Mouse (Mus musculus) B cell, adult 67 days (primary cell): ENCODE results near the gene H60c. TPM values are rescaled to one million over a fixed set of nuclear protein-coding genes. Genes with fewer than 3 reads are reported as not detected.

Source experiments
- total RNA-seq, 2 experiments: library from RNA; stranded (reverse); gene quantifications; 4 replicates each; pipeline ENCODE4 v1.2.4; 2023

The H60c gene
- total RNA-seq: not detected

DNA sequence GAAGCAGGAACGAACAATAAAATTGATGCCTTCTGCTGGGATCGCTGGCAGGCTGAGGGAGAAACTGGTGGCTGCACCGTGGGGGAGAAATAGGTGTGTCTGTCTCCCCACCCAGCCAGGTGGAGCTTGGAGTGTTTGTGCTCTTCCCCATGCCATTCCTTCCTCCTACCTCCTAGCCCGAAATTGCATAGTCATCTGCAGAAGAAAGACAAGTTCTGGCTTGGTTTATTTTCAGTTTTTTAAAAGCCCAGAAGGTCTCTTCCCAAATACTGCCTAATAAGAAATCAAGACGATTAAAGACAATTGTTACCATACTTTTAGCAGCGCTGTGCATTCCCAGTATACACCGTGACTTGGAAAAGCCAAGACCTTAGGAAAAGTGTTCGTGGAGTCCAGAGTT, at the start of gene H60c:
TSS of gene H60c (minus strand) at position 101 of the 400 bp plus-strand sequence.

Other genes starting within 250 kb of the H60c start
- gene Ppp1r14c, start 98.3 kb upstream of the H60c start, total RNA-seq: not detected